Mouse (Mus musculus): Measurements from ENCODE around the gene Gcm1. TPM values are rescaled to one million over a fixed set of nuclear protein-coding genes. Genes with fewer than 3 reads are reported as not detected.

Gene Gcm1
- polyA plus RNA-seq, 1 experiment from 2014 or later, result 0.14 TPM

DNA sequence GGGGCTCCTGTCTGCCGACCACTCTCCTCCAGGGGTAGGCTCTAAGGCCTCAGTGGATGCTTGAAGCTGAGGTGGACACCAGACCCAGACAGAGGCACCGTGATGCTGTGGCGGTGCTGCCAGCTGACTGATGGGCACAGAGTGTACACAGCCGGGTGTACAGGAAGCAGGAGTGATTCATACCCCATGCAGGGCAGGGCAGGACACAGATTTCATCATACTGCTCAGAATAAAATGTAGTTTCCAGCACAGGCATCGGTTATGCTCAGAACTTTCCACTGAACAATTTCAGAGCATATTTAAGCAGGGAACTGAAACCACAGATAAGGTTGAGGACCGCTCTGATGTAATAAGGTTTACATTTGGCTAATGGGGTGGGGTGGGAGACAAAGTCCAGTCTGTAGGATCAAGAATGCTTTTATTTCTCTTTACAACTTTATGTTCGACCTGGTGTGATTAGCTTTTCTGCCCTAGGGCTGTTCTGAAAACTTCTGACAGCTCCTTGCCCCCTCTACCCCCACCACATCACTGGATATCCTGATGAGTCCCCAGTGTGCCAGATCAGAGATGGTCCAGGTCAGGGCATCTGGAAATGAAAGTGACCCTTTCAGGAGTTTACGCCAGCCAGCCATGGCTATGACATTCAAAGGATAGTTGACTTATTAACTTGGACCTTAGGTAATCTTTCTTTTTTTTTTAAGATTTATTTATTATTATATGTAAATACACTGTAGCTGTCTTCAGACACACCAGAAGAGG lies 29.4 kb upstream of the Gcm1 start:
- 33% methylated on average over 8 of the region's 8 CpGs for WGBS
- DNase-seq (ENCODE audit: low spot score), result peak; percentile 91
- ATAC-seq, result peak; percentile 95
- Histone ChIP-seq H3K27ac (ENCODE audit: low read length) (peak overlapping the region; percentile 62), H3K9ac (replicated peaks; ENCODE audit: low read depth) (no peak overlapping the region), H3K36me3 (ENCODE audit: insufficient read depth, low read length) (no peaks in the 10 kb centered on the region), H3K4me1 (ENCODE audit: insufficient read depth, low read depth, low read length) (0 out of 2 replicates have a peak, but pooled peaks cover 8% of the 10 kb centered on the region), H3K27me3 (replicated peaks; ENCODE audit: insufficient read depth, low read length) (no peaks in the 10 kb centered on the region), H3K4me3 (ENCODE audit: low read depth, low read length) (no peak overlapping the region), H3K9me3 (ENCODE audit: low read length) (no peaks in the 10 kb centered on the region), H3K4me2 (replicated peaks; ENCODE audit: low read depth, low read length) (no peak overlapping the region)
- TF ChIP-seq EP300 (IDR thresholded peaks at IDR 0.05) (peak; percentile 95), CTCF (IDR thresholded peaks at IDR 0.05) (no peak)

DNA sequence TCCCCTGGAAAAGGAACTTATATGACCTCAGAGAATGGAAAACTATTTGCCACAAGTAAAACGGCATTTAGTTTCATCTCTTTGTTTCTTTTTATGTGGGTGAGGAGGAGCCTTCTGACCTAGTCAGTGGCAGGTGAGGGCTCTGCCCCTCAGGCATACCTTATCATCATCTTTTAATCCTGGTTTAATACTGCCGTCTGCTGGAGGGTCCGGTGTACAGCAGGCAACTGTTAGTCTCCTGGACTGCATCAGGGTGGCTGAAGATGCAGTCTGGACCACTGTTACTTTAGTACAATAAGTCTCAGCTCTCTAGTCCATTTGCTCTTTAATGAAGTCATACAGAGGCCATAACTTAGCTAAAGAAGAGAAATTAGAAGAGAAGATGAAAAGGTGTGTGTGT lies 26.9 kb upstream of the Gcm1 start:
- DNase-seq (ENCODE audit: low spot score) (peak; percentile 77), ATAC-seq (peak; percentile 51)
- no peaks in the 10 kb centered on the region for H3K36me3 ChIP-seq (ENCODE audit: insufficient read depth, low read length)
- no peak overlapping the region for H3K4me3 ChIP-seq (ENCODE audit: low read depth, low read length)
- no peaks in the 10 kb centered on the region for H3K27me3 ChIP-seq (replicated peaks; ENCODE audit: insufficient read depth, low read length)
- WGBS, result 14% methylated on average over 3 of the region's 3 CpGs
- no peak overlapping the region for H3K9ac ChIP-seq (replicated peaks; ENCODE audit: low read depth)
- H3K4me1 ChIP-seq (ENCODE audit: insufficient read depth, low read depth, low read length), result 0 out of 2 replicates have a peak, but pooled peaks cover 8% of the 10 kb centered on the region
- no peaks in the 10 kb centered on the region for H3K9me3 ChIP-seq (ENCODE audit: low read length)
- H3K27ac ChIP-seq (ENCODE audit: low read length), result no peak overlapping the region
- H3K4me2 ChIP-seq (replicated peaks; ENCODE audit: low read depth, low read length), result no peak overlapping the region
- peak; percentile 94 for TF ChIP-seq CTCF (IDR thresholded peaks at IDR 0.05)
- no peak for TF ChIP-seq EP300 (IDR thresholded peaks at IDR 0.05)

DNA sequence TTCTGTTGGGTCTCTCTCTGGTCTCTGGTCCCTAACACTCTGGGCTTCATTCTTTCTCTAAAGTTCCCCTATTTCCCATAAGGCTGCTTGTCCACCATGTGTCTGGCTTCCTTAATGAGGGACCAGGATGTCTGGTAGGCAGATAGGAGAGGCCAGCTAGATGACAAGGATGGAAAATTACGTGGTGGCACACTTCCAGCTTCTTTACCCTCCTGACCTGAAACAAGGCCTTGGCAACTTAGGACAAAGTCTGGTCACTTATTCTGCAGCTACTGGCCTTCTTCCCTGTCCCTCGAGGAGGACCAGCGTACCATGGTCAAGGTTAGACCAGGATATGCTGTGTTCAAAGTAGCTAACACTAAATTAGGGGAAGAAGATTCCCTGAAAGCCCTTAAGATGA lies 24.6 kb upstream of the Gcm1 start:
- DNase-seq (ENCODE audit: low spot score) (no peak), ATAC-seq (no peak)
- Histone ChIP-seq H3K36me3 (ENCODE audit: insufficient read depth, low read length) (no peaks in the 10 kb centered on the region), H3K4me3 (ENCODE audit: low read depth, low read length) (no peak overlapping the region), H3K4me1 (ENCODE audit: insufficient read depth, low read depth, low read length) (0 out of 2 replicates have a peak, but pooled peaks cover under 1% of the 10 kb centered on the region), H3K27ac (ENCODE audit: low read length) (no peak overlapping the region), H3K9me3 (ENCODE audit: low read length) (no peaks in the 10 kb centered on the region), H3K9ac (replicated peaks; ENCODE audit: low read depth) (no peak overlapping the region), H3K4me2 (replicated peaks; ENCODE audit: low read depth, low read length) (no peak overlapping the region), H3K27me3 (replicated peaks; ENCODE audit: insufficient read depth, low read length) (no peaks in the 10 kb centered on the region)
- WGBS, result 72% methylated on average over 3 of the region's 3 CpGs
- TF ChIP-seq EP300 (IDR thresholded peaks at IDR 0.05) (no peak), CTCF (IDR thresholded peaks at IDR 0.05) (no peak)

DNA sequence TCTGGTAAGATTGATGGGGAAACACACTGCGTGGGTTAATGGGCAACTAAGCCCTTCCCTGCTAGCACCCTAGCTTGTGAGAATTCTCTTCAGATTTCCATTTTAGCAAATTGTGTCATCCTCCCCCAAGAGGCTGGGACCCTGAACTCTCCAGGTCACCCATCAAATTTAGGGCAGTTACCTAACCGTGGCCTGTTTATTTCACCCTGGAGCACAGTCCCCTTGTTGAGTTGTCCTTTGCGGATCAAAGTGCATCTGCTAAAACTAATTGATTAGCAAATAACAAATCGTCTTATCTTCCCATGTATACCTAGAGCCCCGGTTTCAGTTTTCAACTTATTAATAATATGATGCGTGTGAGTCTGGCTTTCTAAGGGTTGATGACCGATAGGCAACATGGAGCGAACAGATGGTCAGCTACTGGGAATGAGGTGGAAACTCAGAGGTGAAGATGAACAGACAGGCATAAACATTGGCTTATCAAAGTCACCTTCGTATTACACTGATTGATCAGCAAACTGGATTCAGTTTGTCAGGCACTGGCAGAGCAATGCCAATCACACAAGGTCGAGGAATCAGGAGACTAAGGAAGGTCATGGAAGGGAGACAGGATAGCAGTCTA lies 20.8 kb upstream of the Gcm1 start:
- TF ChIP-seq EP300 (IDR thresholded peaks at IDR 0.05), result no peak
- no peak for TF ChIP-seq CTCF (IDR thresholded peaks at IDR 0.05)
- Histone ChIP-seq H3K27ac (ENCODE audit: low read length) (no peak overlapping the region), H3K4me2 (replicated peaks; ENCODE audit: low read depth, low read length) (no peak overlapping the region), H3K4me3 (ENCODE audit: low read depth, low read length) (no peak overlapping the region), H3K4me1 (ENCODE audit: insufficient read depth, low read depth, low read length) (no peaks in the 10 kb centered on the region), H3K27me3 (replicated peaks; ENCODE audit: insufficient read depth, low read length) (no peaks in the 10 kb centered on the region), H3K36me3 (ENCODE audit: insufficient read depth, low read length) (no peaks in the 10 kb centered on the region), H3K9ac (replicated peaks; ENCODE audit: low read depth) (no peak overlapping the region), H3K9me3 (ENCODE audit: low read length) (no peaks in the 10 kb centered on the region)
- DNase-seq (ENCODE audit: low spot score), result no peak
- 84% methylated on average over 10 of the region's 10 CpGs for WGBS
- ATAC-seq, result no peak

DNA sequence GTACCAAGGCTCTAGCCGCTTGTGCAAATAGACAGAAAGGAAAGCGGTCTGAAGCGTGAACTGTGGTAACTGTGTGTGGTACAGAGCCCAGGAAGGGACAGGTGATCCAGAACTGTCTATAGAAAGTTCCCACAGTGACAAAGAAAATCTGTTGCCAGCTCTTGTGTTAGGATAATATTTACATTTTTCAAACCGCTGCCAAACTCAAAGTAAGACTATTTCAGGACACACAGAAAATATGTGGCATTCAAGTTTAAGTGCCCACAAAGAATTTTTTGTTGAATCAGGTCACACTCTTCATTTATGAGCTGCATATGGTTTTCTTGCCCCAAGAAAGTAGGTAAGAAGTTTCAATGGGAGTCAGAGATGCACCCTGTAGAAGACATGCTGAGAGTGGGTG lies 18.8 kb upstream of the Gcm1 start:
- H3K4me3 ChIP-seq (ENCODE audit: low read depth, low read length), result no peak overlapping the region
- TF ChIP-seq EP300 (IDR thresholded peaks at IDR 0.05) (peak; percentile 51), CTCF (IDR thresholded peaks at IDR 0.05) (no peak)
- no peak overlapping the region for H3K27ac ChIP-seq (ENCODE audit: low read length)
- no peak overlapping the region for H3K4me2 ChIP-seq (replicated peaks; ENCODE audit: low read depth, low read length)
- H3K9ac ChIP-seq (replicated peaks; ENCODE audit: low read depth), result no peak overlapping the region
- no peaks in the 10 kb centered on the region for H3K27me3 ChIP-seq (replicated peaks; ENCODE audit: insufficient read depth, low read length)
- 50% methylated on average over 4 of the region's 4 CpGs for WGBS
- ATAC-seq, result peak; percentile 35; the same call in 1 of the 2 replicates
- H3K36me3 ChIP-seq (ENCODE audit: insufficient read depth, low read length), result no peaks in the 10 kb centered on the region
- no peaks in the 10 kb centered on the region for H3K4me1 ChIP-seq (ENCODE audit: insufficient read depth, low read depth, low read length)
- DNase-seq (ENCODE audit: low spot score), result peak; percentile 69
- no peaks in the 10 kb centered on the region for H3K9me3 ChIP-seq (ENCODE audit: low read length)

DNA sequence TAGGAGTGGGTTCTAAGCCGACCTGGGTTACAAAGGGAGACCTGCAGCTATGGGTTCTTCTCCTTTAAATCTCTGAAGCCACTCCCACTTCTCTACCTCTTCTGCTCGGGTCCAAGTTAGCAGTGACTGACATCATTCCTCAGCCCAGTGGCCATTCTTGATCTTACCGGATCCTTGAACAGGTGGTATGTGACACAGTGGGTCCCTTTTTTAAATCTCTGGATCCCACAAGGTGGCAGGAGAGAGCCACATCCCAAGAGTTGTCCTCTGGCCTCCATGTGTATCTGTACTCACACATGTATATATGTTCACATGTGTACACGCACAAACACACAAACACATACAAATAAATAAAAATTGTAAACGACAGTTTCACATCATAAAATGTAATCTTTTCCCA lies 16.4 kb upstream of the Gcm1 start:
- no peaks in the 10 kb centered on the region for H3K27me3 ChIP-seq (replicated peaks; ENCODE audit: insufficient read depth, low read length)
- TF ChIP-seq EP300 (IDR thresholded peaks at IDR 0.05), result no peak
- TF ChIP-seq CTCF (IDR thresholded peaks at IDR 0.05), result peak; percentile 35
- no peak overlapping the region for H3K4me2 ChIP-seq (replicated peaks; ENCODE audit: low read depth, low read length)
- H3K36me3 ChIP-seq (ENCODE audit: insufficient read depth, low read length), result no peaks in the 10 kb centered on the region
- 74% methylated on average over 5 of the region's 5 CpGs for WGBS
- no peaks in the 10 kb centered on the region for H3K4me1 ChIP-seq (ENCODE audit: insufficient read depth, low read depth, low read length)
- peak; percentile 9 for DNase-seq (ENCODE audit: low spot score)
- no peak overlapping the region for H3K27ac ChIP-seq (ENCODE audit: low read length)
- no peak for ATAC-seq
- H3K4me3 ChIP-seq (ENCODE audit: low read depth, low read length), result no peak overlapping the region
- H3K9ac ChIP-seq (replicated peaks; ENCODE audit: low read depth), result no peak overlapping the region
- H3K9me3 ChIP-seq (ENCODE audit: low read length), result no peaks in the 10 kb centered on the region
